Mouse (Mus musculus) E14TG2a.4 (cell line): Measurements from ENCODE around the gene Cep83.

Experiments
- CTCF ChIP-seq: conservative IDR thresholded peaks from 2 replicates; pipeline ENCODE4 v1.5.1; 2014; ENCODE audit warnings: low read length
- POU5F1 ChIP-seq: IDR thresholded peaks from 2 replicates; pipeline ENCODE4 v1.6.1; 2014; ENCODE audit warnings: low read length, borderline replicate concordance

DNA sequence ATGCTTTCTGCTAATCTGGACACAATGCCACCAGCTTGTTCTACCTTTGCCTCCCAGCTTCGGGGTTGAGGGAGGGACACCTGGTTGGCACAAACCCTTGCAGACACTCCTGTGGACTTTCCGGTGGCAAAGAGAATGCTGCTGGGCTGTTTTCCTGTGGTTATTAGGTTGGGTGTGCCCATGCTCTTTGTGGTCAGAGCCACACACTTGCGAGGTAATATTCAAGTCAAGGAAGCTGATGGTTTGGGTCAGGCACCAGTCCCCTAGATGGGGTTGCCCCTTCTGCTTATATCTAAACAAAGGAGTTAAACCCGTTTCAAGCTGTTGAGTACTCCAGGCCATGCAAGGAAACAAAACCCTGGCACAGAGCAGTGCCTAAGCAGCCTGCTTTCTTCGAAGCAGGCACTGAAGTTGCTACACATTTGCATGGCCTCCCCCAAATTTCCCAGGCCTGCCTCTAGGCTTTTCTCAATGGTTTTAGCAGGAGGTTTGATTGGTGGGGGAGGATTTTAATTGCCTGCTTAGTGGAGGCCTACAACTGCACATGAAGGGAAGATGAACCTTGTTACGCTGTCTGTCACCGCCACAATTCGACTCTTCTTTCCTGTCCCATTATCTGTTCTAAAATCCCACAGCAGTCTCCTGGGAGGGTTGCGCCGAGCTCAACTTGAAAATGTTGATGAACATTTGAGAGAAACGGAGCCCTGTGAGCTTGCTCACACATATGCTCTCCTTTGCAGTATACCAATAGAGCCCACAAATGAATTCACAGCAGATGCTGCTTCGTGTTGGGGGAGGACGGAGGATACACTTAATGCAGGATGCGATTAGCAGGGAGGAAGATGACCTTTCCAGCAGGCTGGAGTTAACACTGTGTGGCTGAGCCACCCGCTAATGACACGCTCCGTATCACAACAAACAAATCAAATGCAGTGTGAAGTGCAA, 123.7 kb downstream of the Cep83 start:
- TF ChIP-seq CTCF, result no peak
- no peak for TF ChIP-seq POU5F1
